8 mouse cellular contexts compared by ENCODE assay signal in the genomic region with DNA sequence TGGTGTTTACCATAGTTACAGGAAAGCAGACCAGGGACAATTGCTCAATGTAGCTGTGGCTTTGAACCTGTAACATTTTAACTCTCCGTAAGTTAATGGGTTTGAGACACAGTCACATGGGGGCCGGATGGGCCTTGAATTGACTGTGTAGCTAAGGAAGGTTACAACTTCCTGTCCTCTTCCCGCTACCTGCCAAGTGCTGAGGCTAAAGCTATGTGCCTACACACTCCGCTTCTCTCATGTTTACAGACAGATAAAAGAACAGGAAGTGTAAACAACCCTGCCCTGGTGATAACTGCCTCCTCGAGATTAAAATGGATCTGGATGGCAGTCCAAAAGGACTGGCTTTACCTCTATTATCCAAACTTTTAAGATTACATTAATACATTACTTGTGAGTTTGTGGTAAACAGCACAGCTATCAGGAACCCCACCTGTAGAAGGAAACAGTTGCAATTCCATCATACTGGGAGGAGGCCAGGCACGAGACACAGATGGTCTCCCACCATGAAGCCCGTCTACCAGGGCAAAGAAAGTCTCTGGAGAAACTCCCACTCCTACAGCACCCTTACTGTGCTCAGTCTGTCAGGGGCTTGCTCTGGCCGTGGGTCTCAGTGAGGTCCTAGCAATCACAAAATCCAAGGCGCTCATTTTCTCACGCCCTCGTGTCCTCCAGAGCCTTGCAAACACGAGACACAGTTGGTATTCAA. TPM values are rescaled to one million over a fixed set of nuclear protein-coding genes. Genes with fewer than 3 reads are reported as not detected.
DNase-seq lines count a peak whose midpoint lies in the region; ATAC-seq and TF ChIP-seq lines count a peak whose summit lies in the region.

No protein-coding gene starts in this region.

- no peak overlapping the region for H3K9ac ChIP-seq in lung, embryonic 14.5 days
- H3K9ac ChIP-seq in kidney, embryonic 14.5 days (ENCODE audit: low read depth, low read length) = no peak overlapping the region
- H3K9ac ChIP-seq in midbrain, embryonic 15.5 days = no peak overlapping the region

- peak overlapping the region; percentile 41 for H3K4me2 ChIP-seq in lung, embryonic 14.5 days
- H3K4me2 ChIP-seq in kidney, embryonic 14.5 days (replicated peaks; ENCODE audit: low read depth, low read length) = peak overlapping the region; percentile 12; the same call in 1 of the 2 replicates
- H3K4me2 ChIP-seq in midbrain, embryonic 15.5 days = no peak overlapping the region

- no peak for TF ChIP-seq POLR2A in lung, adult 2 months (IDR thresholded peaks at IDR 0.05; ENCODE audit: borderline replicate concordance, extremely low read depth, low read depth, low read length)

- DNase-seq in lung, embryonic 14.5 days = peak; percentile 39
- DNase-seq in lung, adult 2 months = no peak
- peak; percentile 36 to 68 for DNase-seq in cerebellum, postnatal 14 days
- DNase-seq in left cerebral cortex, adult 11 months (ENCODE audit: low spot score) = no peak
- DNase-seq in left cerebral cortex, postnatal 25 days (ENCODE audit: low spot score in 2 of 2) = no peak
- DNase-seq in right cerebral cortex, postnatal 10 days (ENCODE audit: low spot score in 2 of 2) = no peak

- no peak overlapping the region for H3K4me3 ChIP-seq in lung, embryonic 14.5 days (ENCODE audit: low read depth, low read length)
- H3K4me3 ChIP-seq in lung, adult 2 months (replicated peaks; ENCODE audit: extremely low read depth, low read depth, low read length) = no peak overlapping the region
- H3K4me3 ChIP-seq in kidney, embryonic 14.5 days (ENCODE audit: low read length) = no peak overlapping the region
- no peak overlapping the region for H3K4me3 ChIP-seq in midbrain, embryonic 15.5 days

- no peaks in the 10 kb centered on the region for H3K27me3 ChIP-seq in lung, embryonic 14.5 days (ENCODE audit: insufficient read depth, low read length)
- no peaks in the 10 kb centered on the region for H3K27me3 ChIP-seq in kidney, embryonic 14.5 days (ENCODE audit: control insufficient read depth, insufficient read depth, low read length)
- H3K27me3 ChIP-seq in midbrain, embryonic 15.5 days (replicated peaks) = no peaks in the 10 kb centered on the region

- WGBS in lung, embryonic 14.5 days = 26% methylated on average over 12 of the region's 12 CpGs
- WGBS in lung, adult 2 months = 33% methylated on average over 12 of the region's 12 CpGs
- 38% methylated on average over 12 of the region's 12 CpGs for WGBS in kidney, embryonic 14.5 days
- WGBS in midbrain, embryonic 15.5 days = 48% methylated on average over 12 of the region's 12 CpGs

- ATAC-seq in lung, embryonic 14.5 days (ENCODE audit: insufficient read depth) = peak; percentile 47; the same call in 1 of the 2 replicates
- peak; percentile 52; the same call in 1 of the 2 replicates for ATAC-seq in kidney, embryonic 14.5 days (ENCODE audit: low FRiP score, low TSS enrichment)
- 0 out of 2 replicates have a peak, but pooled peaks have one; percentile 54 for ATAC-seq in midbrain, embryonic 15.5 days (replicated peaks)

- TF ChIP-seq CTCF in lung, embryonic 14.5 days (IDR thresholded peaks at IDR 0.05; ENCODE audit: low read depth) = no peak
- TF ChIP-seq CTCF in lung, adult 2 months (IDR thresholded peaks at IDR 0.05; ENCODE audit: insufficient read depth, low read length) = no peak

- intact Hi-C loops in left cerebral cortex, postnatal 25 days (cut with DNase I) = no loop called here

- H3K36me3 ChIP-seq in lung, embryonic 14.5 days (ENCODE audit: insufficient read depth) = no peaks in the 10 kb centered on the region
- H3K36me3 ChIP-seq in kidney, embryonic 14.5 days (ENCODE audit: control insufficient read depth, insufficient read depth, low read length) = no peaks in the 10 kb centered on the region
- H3K36me3 ChIP-seq in midbrain, embryonic 15.5 days (replicated peaks) = no peaks in the 10 kb centered on the region

- no peaks in the 10 kb centered on the region for H3K9me3 ChIP-seq in lung, embryonic 14.5 days (ENCODE audit: low read depth, low read length)
- no peaks in the 10 kb centered on the region for H3K9me3 ChIP-seq in kidney, embryonic 14.5 days (ENCODE audit: control insufficient read depth, low read length)
- no peaks in the 10 kb centered on the region for H3K9me3 ChIP-seq in midbrain, embryonic 15.5 days

- peaks cover 10% of the 10 kb centered on the region for H3K4me1 ChIP-seq in lung, embryonic 14.5 days (ENCODE audit: insufficient read depth)
- H3K4me1 ChIP-seq in lung, adult 2 months (ENCODE audit: control insufficient read depth, insufficient read depth, low read length) = peaks cover 5% of the 10 kb centered on the region
- peaks cover 11% of the 10 kb centered on the region for H3K4me1 ChIP-seq in kidney, embryonic 14.5 days (ENCODE audit: control insufficient read depth, insufficient read depth, low read length)
- peaks cover 6% of the 10 kb centered on the region for H3K4me1 ChIP-seq in midbrain, embryonic 15.5 days

- 0 out of 2 replicates have a peak overlapping the region, but pooled peaks have one; percentile 12 for H3K27ac ChIP-seq in lung, embryonic 14.5 days (ENCODE audit: low read depth)
- H3K27ac ChIP-seq in kidney, embryonic 14.5 days (ENCODE audit: low read depth, low read length) = peak overlapping the region; percentile 32; the same call in 1 of the 2 replicates
- no peak overlapping the region for H3K27ac ChIP-seq in midbrain, embryonic 15.5 days

RNA-seq across cellular contexts. Expression of gene Sgk1, which starts 54.7 kb away (rescaled TPM):
- polyA plus RNA-seq in lung, embryonic 14.5 days (2014; fragmentation: Nextera tagmentation; extraction: Ambion mirVana) = 32.6 and 36.6 TPM in 2 replicates
- 51.7 and 80.5 TPM in 2 replicates for polyA plus RNA-seq in lung, adult 2 months (2012; rRNA removed)
- polyA plus RNA-seq in kidney, embryonic 14.5 days (2014; fragmentation: Nextera tagmentation; extraction: Ambion mirVana) = 40.9 and 52.1 TPM in 2 replicates
- polyA plus RNA-seq in midbrain, embryonic 15.5 days (2015; fragmentation: Nextera tagmentation; extraction: Ambion mirVana) = 40.8 and 45.1 TPM in 2 replicates
- 10 to 100 TPM; 69.3 to 73.0 TPM for total RNA-seq in left cerebral cortex, postnatal 25 days (2021)

Comparison
In these comparisons a context has a peak if more than half of its experiments do, and no peak if none do; other contexts are left out.
1. DNase-seq: peak in lung, embryonic 14.5 days (single experiment) and cerebellum, postnatal 14 days (2 of 2); none in lung, adult 2 months (single experiment), left cerebral cortex, adult 11 months (single experiment), left cerebral cortex, postnatal 25 days (0 of 2) and right cerebral cortex, postnatal 10 days (0 of 2).
2. Peak in every context shown above with its lines, with median percentiles within 50 percentile points of each other: ATAC-seq.